Mouse (Mus musculus) bone marrow, adult 2 months (tissue): ENCODE measurements at regions not wholly inside any gene's neighbourhood (a gene's known extent, or its start where the extent isn't known, plus 50 kb on each side); places are given as distances from the start of the nearest gene placed in this dataset.

ENCODE experiments used
- H3K27ac ChIP-seq: fragments of 200-500 bp; 2 replicates; pipeline ENCODE4 v1.5.1; 2012; ENCODE audit warnings: low read depth, mild to moderate bottlenecking, control low read depth, inconsistent platforms, low read length; ENCODE audit not compliant: control insufficient read depth, poor library complexity, insufficient read depth
- H3K4me1 ChIP-seq: fragments of 200-500 bp; 2 replicates; pipeline ENCODE4 v1.6.1; 2011; ENCODE audit warnings: low read length; ENCODE audit not compliant: control insufficient read depth, insufficient read depth
- H3K4me3 ChIP-seq: fragments of 200-500 bp; replicated peaks from 2 replicates; pipeline ENCODE3; 2011; ENCODE audit warnings: mild to moderate bottlenecking, low read depth, low read length, control low read depth; ENCODE audit not compliant: control insufficient read depth
- CTCF ChIP-seq: fragments of 200-500 bp; IDR thresholded peaks from 2 replicates; pipeline ENCODE4 v1.5.1; 2011; ENCODE audit warnings: low read length, control low read depth; ENCODE audit not compliant: control insufficient read depth, insufficient read depth
- POLR2A ChIP-seq: fragments of 200-500 bp; IDR thresholded peaks from 2 replicates; pipeline ENCODE4 v1.6.1; 2011; ENCODE audit warnings: low read depth, mild to moderate bottlenecking, control low read depth, low read length, borderline replicate concordance; ENCODE audit not compliant: control insufficient read depth
- WGBS: fragments of 180-500 bp; shearing (Covaris S2); methylation state at CpG from one replicate; pipeline ENCODE4 v1.1.7; 2018; 5-methylcytosine and 5-hydroxymethylcytosine counted together

DNA sequence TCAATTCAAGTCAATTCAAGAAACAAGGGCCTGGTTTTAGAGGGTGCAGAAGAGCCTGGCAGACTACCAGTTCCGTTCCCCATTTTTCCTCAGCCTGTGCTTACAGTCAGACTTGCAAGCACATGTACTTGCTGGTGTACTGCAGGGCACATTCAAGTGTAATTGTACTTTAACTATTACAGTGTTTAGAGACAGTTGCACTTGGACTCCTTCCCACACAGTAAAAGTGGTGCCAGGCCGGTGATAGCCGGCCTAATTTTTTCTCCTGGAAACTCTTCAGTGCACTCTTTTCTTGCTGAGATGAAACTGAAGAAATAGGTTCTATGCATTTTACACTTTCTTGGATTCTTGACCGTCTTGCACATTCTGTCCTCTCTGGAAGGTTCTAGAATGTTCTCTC, 233.9 kb upstream of the Adgrl2 start:
- TF ChIP-seq POLR2A (no peak), CTCF (no peak)
- WGBS: 67% methylated on average over 4 of the region's 4 CpGs
- no peak overlapping the region for H3K4me3 ChIP-seq
- no peak overlapping the region for H3K27ac ChIP-seq
- H3K4me1 ChIP-seq: no peaks in the 10 kb centered on the region; the same call in 1 of the 2 replicates

GRCm38 (mm10) chr3:149223776-149224175, 233.4 kb upstream of the Adgrl2 start:
- WGBS: 83% methylated on average over 5 of the region's 5 CpGs
- Histone ChIP-seq H3K27ac (no peak overlapping the region), H3K4me3 (no peak overlapping the region), H3K4me1 (no peaks in the 10 kb centered on the region; the same call in 1 of the 2 replicates)
- TF ChIP-seq CTCF (no peak), POLR2A (no peak)

DNA sequence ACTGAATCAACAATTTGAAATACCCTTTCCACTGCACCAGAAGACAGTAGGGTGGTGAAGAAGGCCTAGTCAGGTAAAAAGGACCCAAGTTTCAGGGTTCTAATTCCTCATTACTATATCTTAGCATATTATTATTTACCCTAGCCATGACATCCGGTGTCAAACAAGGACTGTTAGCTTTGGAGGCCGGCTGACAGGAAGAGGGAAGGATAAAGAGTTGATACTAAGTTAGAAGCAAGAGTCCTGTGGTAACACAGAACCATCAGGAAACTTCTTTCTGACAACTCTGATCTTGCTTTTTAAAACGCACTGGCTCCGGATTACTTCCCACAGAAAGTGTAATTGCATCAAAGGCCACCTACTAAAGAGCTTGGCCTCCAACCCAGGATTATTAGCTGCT, 230.6 kb upstream of the Adgrl2 start:
- Histone ChIP-seq H3K27ac (no peak overlapping the region), H3K4me1 (no peaks in the 10 kb centered on the region), H3K4me3 (no peak overlapping the region)
- WGBS: 47% methylated on average over 4 of the region's 4 CpGs
- TF ChIP-seq POLR2A: no peak
- no peak for TF ChIP-seq CTCF

- 78% methylated on average over 8 of the region's 8 CpGs for WGBS
These were observed 230.1 kb upstream of the Adgrl2 start for GRCm38 (mm10) chr3:149220304-149220951.

GRCm38 (mm10) chr3:149219381-149220303, 229.3 kb upstream of the Adgrl2 start:
- 70% methylated on average over 14 of the region's 14 CpGs for WGBS
- H3K4me1 ChIP-seq: no peaks in the 10 kb centered on the region
- H3K27ac ChIP-seq: no peak overlapping the region
- H3K4me3 ChIP-seq: no peak overlapping the region
- TF ChIP-seq CTCF: no peak
- no peak for TF ChIP-seq POLR2A

More at GRCm38 (mm10) chr3:149220304-149220951, 230.1 kb upstream of the Adgrl2 start:
- TF ChIP-seq POLR2A: no peak
- Histone ChIP-seq H3K27ac (no peak overlapping the region), H3K4me1 (no peaks in the 10 kb centered on the region), H3K4me3 (no peak overlapping the region)

GRCm38 (mm10) chr3:149217916-149218803, 227.8 kb upstream of the Adgrl2 start:
- H3K4me3 ChIP-seq: no peak overlapping the region
- WGBS: 78% methylated on average over 9 of the region's 9 CpGs
- no peak overlapping the region for H3K27ac ChIP-seq

DNA sequence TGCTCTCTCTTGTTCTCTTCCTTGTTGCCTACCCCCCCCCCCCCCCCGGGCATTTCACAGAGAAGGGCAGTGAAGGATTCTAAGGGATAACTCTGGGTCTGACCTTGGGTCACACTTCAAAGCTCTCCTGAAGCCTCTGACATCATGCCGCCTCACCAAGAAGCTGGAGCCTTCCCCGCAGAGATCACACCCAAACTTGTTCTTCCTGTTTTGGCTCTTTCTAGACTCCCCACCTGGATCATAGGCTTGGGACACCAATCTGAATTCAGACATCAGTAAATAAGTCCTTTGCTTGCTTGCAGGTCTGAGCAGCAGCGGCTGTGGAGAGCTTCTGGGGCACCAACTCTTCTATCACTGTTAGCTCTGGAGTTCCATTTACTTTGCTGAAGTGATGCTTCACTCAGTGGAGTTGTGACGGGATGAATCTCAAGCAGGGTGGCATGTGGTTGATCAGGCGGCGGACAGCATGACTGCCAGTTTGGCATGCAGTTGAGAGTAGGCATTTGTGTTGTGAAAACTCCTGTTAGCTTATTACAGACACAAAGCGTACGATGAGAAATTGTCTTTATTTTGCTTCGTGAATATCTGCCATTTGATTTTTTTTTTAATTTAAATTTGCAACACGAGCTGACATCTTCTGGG, 226.5 kb upstream of the Adgrl2 start:
- H3K27ac ChIP-seq: no peak overlapping the region
- H3K4me3 ChIP-seq: no peak overlapping the region
- no peaks in the 10 kb centered on the region for H3K4me1 ChIP-seq
- TF ChIP-seq POLR2A: no peak
- TF ChIP-seq CTCF: no peak
- WGBS: 84% methylated on average over 11 of the region's 11 CpGs

More at GRCm38 (mm10) chr3:149217916-149218803, 227.8 kb upstream of the Adgrl2 start:
- TF ChIP-seq POLR2A: no peak
- TF ChIP-seq CTCF: no peak
- H3K4me1 ChIP-seq: no peaks in the 10 kb centered on the region
